Mouse (Mus musculus): ENCODE data around the gene Smarce1. TPM values are rescaled to one million over a fixed set of nuclear protein-coding genes. Genes with fewer than 3 reads are reported as not detected.

The Smarce1 gene
- total and polyA plus RNA-seq, 3 experiments: 243 to 277 TPM; not detected in 1

DNA sequence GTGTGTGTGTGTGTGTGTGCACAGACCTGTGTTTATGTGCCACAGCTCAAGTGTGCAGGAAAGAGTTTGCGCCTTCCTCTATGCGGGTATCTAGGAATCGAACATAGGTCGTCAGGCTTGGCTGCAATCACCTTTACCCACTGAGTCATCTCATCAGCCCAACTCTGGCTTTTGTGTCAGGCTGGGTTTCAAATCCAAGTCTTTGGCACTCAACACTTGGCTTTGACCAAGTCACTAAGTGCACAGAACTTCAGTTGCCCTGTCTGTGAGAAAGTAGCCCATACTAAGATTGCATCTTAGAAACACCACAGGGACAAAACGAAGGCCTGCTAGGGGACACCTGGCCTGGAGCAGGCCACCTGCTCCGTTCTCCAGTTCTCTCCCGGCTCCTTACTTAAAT is 63.2 kb downstream of the Smarce1 start:
- Histone ChIP-seq H3K9ac (ENCODE audit: control insufficient read depth, low read depth, low read length, poor library complexity, severe bottlenecking) (no peak overlapping the region; the same call in 1 of the 2 replicates), H3K4me1 (ENCODE audit: control insufficient read depth in 1 of 2, insufficient read depth in 2 of 2, low read length in 2 of 2) (peaks cover 4 to 37% of the 10 kb centered on the region in 2 experiments), H3K27ac (ENCODE audit: control insufficient read depth, low read depth, low read length) (no peak overlapping the region), H3K27me3 (ENCODE audit: control insufficient read depth in 1 of 2, insufficient read depth in 2 of 2, low read length in 2 of 2) (peaks cover 9 to 12% of the 10 kb centered on the region in 2 experiments), H3K79me2 (ENCODE audit: control insufficient read depth, insufficient read depth, low read length, poor library complexity) (no peaks in the 10 kb centered on the region), H3K9me3 (replicated peaks; ENCODE audit: insufficient read depth, low read length) (no peaks in the 10 kb centered on the region), H3K36me3 (ENCODE audit: control insufficient read depth in 1 of 2, insufficient read depth in 2 of 2, low read length in 2 of 2) (peaks cover 0 to 14% of the 10 kb centered on the region in 2 experiments; a peak in 2 of 4 replicates), H3K4me3 (ENCODE audit: control insufficient read depth in 1 of 2, insufficient read depth in 1 of 2, low read depth in 2 of 2, low read length in 2 of 2) (peak overlapping the region in 1 of 2 experiments; percentile 43; a peak in 2 of 4 replicates)
- no peak for DNase-seq (ENCODE audit: low read depth, low spot score)
- TF ChIP-seq ETS1 (IDR thresholded peaks at IDR 0.05; ENCODE audit: low read depth, low read length): no peak
- TF ChIP-seq USF1 (IDR thresholded peaks at IDR 0.05; ENCODE audit: low read depth, low read length): 0 out of 2 replicates have a peak, but pooled peaks have one; percentile 14
- no peak for TF ChIP-seq ZKSCAN1 (IDR thresholded peaks at IDR 0.05; ENCODE audit: low read depth, low read length)

DNA sequence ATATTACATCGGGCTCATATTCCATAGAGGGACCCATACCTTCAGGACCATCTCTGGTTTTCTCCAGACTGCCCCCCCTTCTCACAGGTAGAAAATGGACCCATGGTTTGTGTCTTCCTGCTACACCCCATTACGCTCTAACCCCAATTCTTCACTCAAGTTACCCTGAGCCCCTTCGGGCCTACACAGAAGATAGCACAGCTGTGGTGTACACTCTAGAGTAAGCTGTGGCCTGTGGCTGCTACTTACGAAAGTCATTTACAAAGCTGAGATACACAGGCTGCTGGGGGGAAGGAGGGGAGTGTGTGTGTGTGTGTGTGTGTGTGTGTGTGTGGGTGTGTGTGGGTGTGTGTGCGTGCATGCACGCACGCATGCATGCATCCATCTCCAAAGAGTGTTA is 64.6 kb downstream of the Smarce1 start:
- Histone ChIP-seq H3K27me3 (ENCODE audit: control insufficient read depth in 1 of 2, insufficient read depth in 2 of 2, low read length in 2 of 2) (peaks cover 12 to 15% of the 10 kb centered on the region in 2 experiments), H3K4me3 (ENCODE audit: control insufficient read depth in 1 of 2, insufficient read depth in 1 of 2, low read depth in 2 of 2, low read length in 2 of 2) (no peak overlapping the region), H3K9ac (ENCODE audit: control insufficient read depth, low read depth, low read length, poor library complexity, severe bottlenecking) (no peak overlapping the region), H3K36me3 (ENCODE audit: control insufficient read depth in 1 of 2, insufficient read depth in 2 of 2, low read length in 2 of 2) (peaks cover 0 to 14% of the 10 kb centered on the region in 2 experiments; a peak in 2 of 4 replicates), H3K4me1 (ENCODE audit: control insufficient read depth in 1 of 2, insufficient read depth in 2 of 2, low read length in 2 of 2) (peaks cover 4 to 38% of the 10 kb centered on the region in 2 experiments), H3K9me3 (replicated peaks; ENCODE audit: insufficient read depth, low read length) (no peaks in the 10 kb centered on the region), H3K27ac (ENCODE audit: control insufficient read depth, low read depth, low read length) (no peak overlapping the region), H3K79me2 (ENCODE audit: control insufficient read depth, insufficient read depth, low read length, poor library complexity) (no peaks in the 10 kb centered on the region)
- no peak for DNase-seq (ENCODE audit: low read depth, low spot score)
- TF ChIP-seq BHLHE40 (IDR thresholded peaks at IDR 0.05; ENCODE audit: borderline replicate concordance, low read depth, low read length): no peak
- no peak for TF ChIP-seq POLR2AphosphoS2 (IDR thresholded peaks at IDR 0.05; ENCODE audit: low read length)

DNA sequence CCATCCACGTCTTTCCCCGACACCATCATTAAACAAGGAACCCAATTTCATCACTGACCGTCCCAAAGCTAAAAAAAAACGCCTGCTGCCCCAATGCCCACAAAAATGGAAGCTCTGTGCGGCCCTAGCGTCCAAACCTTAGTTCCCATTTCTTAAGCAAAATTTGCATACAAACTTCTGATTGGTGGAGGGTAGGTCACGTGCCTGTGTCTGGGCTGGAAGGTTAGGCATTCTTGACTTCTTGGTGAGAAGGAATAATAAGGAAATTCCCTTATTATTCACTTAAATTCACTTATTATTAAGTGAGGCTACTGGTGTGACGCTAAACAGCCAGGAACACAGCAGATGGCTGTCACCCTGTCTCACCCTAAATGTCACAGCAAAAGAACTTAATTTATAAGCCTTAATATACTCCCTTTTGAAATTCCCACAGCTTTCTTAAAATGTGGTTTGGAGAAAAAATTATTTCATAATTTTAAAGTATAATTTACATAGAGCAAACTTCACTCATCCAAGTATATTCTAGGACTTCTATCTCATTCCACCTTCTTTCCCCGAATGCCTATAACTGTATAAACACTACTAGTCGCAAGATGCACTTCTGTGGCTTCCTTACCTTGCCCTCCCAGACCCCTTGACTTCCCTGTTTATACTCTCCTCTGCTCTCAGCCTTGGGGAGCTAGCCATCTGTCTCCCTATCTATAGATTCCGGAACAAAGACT is 65.6 kb downstream of the Smarce1 start:
- Histone ChIP-seq H3K27me3 (ENCODE audit: control insufficient read depth in 1 of 2, insufficient read depth in 2 of 2, low read length in 2 of 2) (peaks cover 18 to 20% of the 10 kb centered on the region in 2 experiments), H3K9ac (ENCODE audit: control insufficient read depth, low read depth, low read length, poor library complexity, severe bottlenecking) (peak overlapping the region; percentile 64), H3K79me2 (ENCODE audit: control insufficient read depth, insufficient read depth, low read length, poor library complexity) (no peaks in the 10 kb centered on the region), H3K9me3 (replicated peaks; ENCODE audit: insufficient read depth, low read length) (no peaks in the 10 kb centered on the region), H3K4me3 (ENCODE audit: control insufficient read depth in 1 of 2, insufficient read depth in 1 of 2, low read depth in 2 of 2, low read length in 2 of 2) (peak overlapping the region; percentile 41 to 48), H3K4me1 (ENCODE audit: control insufficient read depth in 1 of 2, insufficient read depth in 2 of 2, low read length in 2 of 2) (peaks cover 4 to 38% of the 10 kb centered on the region in 2 experiments), H3K27ac (ENCODE audit: control insufficient read depth, low read depth, low read length) (peak overlapping the region; percentile 63), H3K36me3 (ENCODE audit: control insufficient read depth in 1 of 2, insufficient read depth in 2 of 2, low read length in 2 of 2) (peaks cover 0 to 14% of the 10 kb centered on the region in 2 experiments; a peak in 2 of 4 replicates)
- peak; percentile 97 for DNase-seq (ENCODE audit: low read depth, low spot score)
- TF ChIP-seq MYB (IDR thresholded peaks at IDR 0.05; ENCODE audit: low read depth, low read length): peak; percentile 30; the same call in 1 of the 2 replicates
- TF ChIP-seq ZC3H11A (IDR thresholded peaks at IDR 0.05; ENCODE audit: low read depth, low read length): no peak
- TF ChIP-seq POLR2AphosphoS5 (IDR thresholded peaks at IDR 0.05; ENCODE audit: borderline replicate concordance, low read depth, low read length): peak; percentile 87; the same call in 1 of the 2 replicates
- TF ChIP-seq TBP (IDR thresholded peaks at IDR 0.05; ENCODE audit: low read depth, low read length): peak; percentile 100
- no peak for TF ChIP-seq KAT2A (conservative IDR thresholded peaks at IDR 0.05; ENCODE audit: low read depth, low read length)
- TF ChIP-seq ETS1 (IDR thresholded peaks at IDR 0.05; ENCODE audit: low read depth, low read length): peak; percentile 94
- no peak for TF ChIP-seq NRF1 (IDR thresholded peaks at IDR 0.05; ENCODE audit: insufficient read depth, low read depth, low read length, poor library complexity, severe bottlenecking)
- peak; percentile 58; the same call in 1 of the 2 replicates for TF ChIP-seq BHLHE40 (IDR thresholded peaks at IDR 0.05; ENCODE audit: borderline replicate concordance, low read depth, low read length)
- TF ChIP-seq NELFE (IDR thresholded peaks at IDR 0.05; ENCODE audit: low read depth, low read length): peak; percentile 99
- no peak; a peak in 1 of 6 replicates for TF ChIP-seq CTCF (IDR thresholded peaks at IDR 0.05 in 2 of 3, conservative IDR thresholded peaks at IDR 0.05 in 1 of 3; ENCODE audit: control insufficient read depth in 1 of 3, insufficient read depth in 1 of 3, low read depth in 2 of 3, low read length in 3 of 3, poor library complexity in 1 of 3, severe bottlenecking in 1 of 3)
- no peak; the same call in 1 of the 2 replicates for TF ChIP-seq JUND (IDR thresholded peaks at IDR 0.05; ENCODE audit: low read depth, low read length)
- peak; percentile 74 for TF ChIP-seq HCFC1 (IDR thresholded peaks at IDR 0.05; ENCODE audit: low read depth, low read length)
- TF ChIP-seq SMC3 (IDR thresholded peaks at IDR 0.05; ENCODE audit: low read depth, low read length): no peak
- TF ChIP-seq POLR2AphosphoS2 (IDR thresholded peaks at IDR 0.05; ENCODE audit: low read length): peak; percentile 100
- TF ChIP-seq SIN3A (IDR thresholded peaks at IDR 0.05; ENCODE audit: low read length): peak; percentile 85
- no peak for TF ChIP-seq E2F4 (IDR thresholded peaks at IDR 0.05; ENCODE audit: borderline replicate concordance, low read depth, low read length)
- TF ChIP-seq USF1 (IDR thresholded peaks at IDR 0.05; ENCODE audit: low read depth, low read length): peak; percentile 99
- peak; percentile 38; the same call in 1 of the 2 replicates for TF ChIP-seq TCF12 (IDR thresholded peaks at IDR 0.05; ENCODE audit: low read depth, low read length)
- peak; percentile 79 for TF ChIP-seq ZNF384 (IDR thresholded peaks at IDR 0.05; ENCODE audit: low read depth, low read length)
- no peak for TF ChIP-seq UBTF (IDR thresholded peaks at IDR 0.05; ENCODE audit: borderline replicate concordance, insufficient read depth, low read depth, low read length)
- no peak for TF ChIP-seq MXI1 (IDR thresholded peaks at IDR 0.05; ENCODE audit: low read depth, low read length)
- no peak for TF ChIP-seq RAD21 (IDR thresholded peaks at IDR 0.05; ENCODE audit: low read depth, low read length)

Data from MEL (cell line).